Mouse (Mus musculus) retina, adult 2 months (tissue): ENCODE data around the gene Gm13539.
"Not testable (repeated sequence)": the region's sequence is repeated elsewhere in the genome, so short reads cannot be mapped to it uniquely, and the experiment has no call there.

Experiments
- DNase-seq: peaks from one replicate; pipeline ENCODE4 v3.0.0-alpha.2; 2012; ENCODE audit warnings: low read depth, low spot score

Gm13539 gene

DNA sequence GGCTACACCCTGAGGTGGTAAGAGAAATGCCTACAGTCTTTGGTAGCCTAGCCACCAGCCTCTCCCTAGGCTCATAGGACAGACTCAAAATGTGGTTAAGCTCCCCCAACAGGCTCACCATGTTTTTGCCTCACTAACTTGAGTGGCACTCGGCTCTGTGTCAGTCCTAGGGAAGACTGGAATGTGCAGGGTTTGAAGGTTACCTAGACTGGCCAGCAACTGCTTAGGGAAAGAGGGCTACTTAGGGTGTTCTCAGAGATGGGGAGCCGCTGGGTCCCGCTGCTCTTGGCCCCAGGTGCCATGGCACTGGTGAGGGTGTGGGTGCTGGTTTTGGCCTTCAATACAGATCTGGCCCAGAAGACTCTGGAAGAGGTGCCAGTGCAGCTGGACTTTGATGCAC lies at the start of gene Gm13539:
Gene Gm13539 (plus strand): TSS at position 301 of the 400 bp plus-strand sequence.
- DNase-seq, result no peak

DNA sequence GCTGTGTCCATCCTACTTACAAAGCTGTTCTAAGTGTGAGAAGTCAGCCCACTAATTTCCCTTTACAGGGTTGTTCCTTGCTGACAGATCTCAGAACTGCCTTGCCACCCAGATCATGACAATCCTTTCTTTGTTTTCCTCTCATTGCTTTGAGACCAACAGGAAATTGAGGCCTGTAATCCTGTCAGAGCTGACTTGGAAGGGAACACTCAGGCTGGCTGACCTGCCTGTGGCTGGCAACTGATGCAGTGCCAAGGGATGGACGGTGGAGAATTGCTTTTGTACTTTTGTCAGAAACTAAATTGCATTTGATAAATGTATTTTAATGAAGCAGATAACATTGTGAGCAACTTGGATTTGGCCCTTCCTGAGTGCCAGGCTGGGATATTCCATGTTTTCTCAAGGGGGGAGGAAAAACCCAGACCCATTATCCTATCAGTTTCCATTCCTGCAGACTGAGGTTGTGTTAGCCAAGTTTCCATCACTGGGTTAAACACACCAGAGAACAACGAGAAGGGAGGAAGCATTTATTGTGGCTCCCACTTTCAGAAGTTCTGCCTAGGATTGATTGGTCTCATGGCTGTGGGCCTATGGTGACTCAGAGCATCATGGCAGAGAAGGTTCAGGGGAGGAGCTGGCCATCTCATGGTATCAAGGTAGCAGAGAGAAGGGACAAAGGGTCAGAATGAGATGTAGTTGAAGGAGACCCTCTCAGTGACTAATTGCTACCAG lies 48.7 kb upstream of the Gm13539 start:
- no peak for DNase-seq

GRCm38 (mm10) chr2:25736709-25737108 lies 45.3 kb upstream of the Gm13539 start, which contains the start of gene Obp2b:
Obp2b (plus strand) TSS chr2:25737009.
- not testable (repeated sequence) for DNase-seq

- no peak for DNase-seq
Observed at GRCm38 (mm10) chr2:25741671-25742070, 40.4 kb upstream of the Gm13539 start.

GRCm38 (mm10) chr2:25754201-25754600 lies 27.9 kb upstream of the Gm13539 start:
- DNase-seq, result no peak

DNA sequence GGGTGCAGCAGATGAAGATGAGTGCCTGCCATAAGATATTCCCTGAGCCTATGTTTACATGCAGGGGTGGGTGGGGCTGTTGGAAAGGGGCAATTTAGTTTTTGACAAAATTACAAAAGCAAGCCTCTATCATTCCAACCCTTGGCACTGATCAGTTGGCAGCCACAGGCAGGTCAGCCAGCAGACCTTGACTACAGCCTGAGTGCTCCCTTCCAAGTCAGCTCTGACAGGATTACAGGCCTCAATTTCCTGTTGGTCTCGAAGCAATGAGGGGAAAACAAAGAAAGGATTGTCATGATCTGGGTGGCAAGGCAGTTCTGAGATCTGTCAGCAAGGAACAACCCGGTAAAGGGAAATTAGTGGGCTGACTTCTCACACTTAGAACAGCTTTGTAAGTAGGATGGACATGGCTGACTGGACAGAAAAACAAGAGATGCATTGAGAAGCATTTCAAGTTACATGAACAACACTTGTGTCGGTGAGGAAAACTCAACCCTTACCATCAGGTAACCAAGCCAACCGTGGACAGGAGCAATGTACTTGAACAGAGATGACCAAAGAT lies 23.9 kb upstream of the Gm13539 start:
- DNase-seq, result no peak

DNA sequence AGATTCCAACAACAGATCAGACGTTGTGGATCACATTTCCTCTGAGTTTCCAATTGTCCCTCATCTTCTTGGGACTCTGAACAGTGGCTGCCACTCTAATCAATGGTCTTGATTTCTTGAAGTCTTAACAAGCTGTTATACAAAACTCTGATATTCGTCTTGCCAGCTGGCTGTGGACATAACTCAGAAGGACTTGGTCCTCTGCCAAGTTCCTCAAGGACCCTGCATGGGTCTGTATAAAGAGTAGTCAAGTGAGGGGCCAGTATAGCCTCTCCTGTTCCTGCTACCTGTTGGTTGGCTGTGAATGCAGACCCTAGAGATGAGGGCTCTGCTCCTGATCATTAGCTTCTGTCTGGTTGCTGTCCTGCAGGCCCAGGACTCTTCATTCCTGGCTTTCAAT lies 16.8 kb upstream of the Gm13539 start, which contains the start of gene Lcn3:
Gene Lcn3 (plus strand): TSS at position 301 of the 400 bp plus-strand sequence.
- DNase-seq, result no peak

- no peak for DNase-seq
Observed at GRCm38 (mm10) chr2:25767764-25768163, 14.3 kb upstream of the Gm13539 start.

DNA sequence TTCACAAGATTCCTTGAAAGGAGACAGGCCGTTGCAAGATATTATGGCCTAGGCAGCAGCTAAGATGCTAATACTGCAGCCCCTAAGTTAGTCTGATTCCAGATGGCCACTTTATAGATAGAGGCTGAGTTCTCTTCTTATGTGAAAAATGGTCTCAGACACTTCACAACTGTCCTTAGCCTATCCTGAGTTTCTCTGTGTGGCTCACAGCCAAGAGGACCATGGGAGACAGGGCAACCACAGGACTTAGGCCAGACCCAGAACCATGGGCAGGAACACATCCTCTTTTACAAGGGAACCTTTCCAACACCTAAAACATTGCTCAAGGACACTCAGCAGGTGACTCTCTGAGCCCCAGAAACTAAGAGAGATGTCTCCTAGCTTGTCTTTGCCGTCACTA lies 8.6 kb upstream of the Gm13539 start:
- no peak for DNase-seq

DNA sequence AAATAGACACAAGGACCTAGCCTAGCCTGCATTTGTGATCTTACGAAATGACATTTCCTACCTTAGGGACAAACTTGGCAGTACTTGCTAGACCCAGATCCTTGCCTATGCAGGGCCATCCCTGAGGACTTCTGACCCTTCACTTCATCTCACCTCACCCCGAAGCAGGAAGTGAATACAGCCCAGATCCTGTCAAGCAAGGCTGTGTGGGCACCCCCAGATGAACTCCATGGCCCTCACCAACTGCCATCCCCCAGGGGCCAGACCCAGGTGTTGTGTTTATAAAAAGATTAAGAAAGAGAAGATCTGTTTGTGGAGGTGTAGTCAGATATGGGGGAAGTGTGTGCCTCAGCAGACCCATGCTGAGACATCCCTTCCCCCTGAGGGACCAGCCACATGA lies 7.4 kb upstream of the Gm13539 start:
- no peak for DNase-seq

DNA sequence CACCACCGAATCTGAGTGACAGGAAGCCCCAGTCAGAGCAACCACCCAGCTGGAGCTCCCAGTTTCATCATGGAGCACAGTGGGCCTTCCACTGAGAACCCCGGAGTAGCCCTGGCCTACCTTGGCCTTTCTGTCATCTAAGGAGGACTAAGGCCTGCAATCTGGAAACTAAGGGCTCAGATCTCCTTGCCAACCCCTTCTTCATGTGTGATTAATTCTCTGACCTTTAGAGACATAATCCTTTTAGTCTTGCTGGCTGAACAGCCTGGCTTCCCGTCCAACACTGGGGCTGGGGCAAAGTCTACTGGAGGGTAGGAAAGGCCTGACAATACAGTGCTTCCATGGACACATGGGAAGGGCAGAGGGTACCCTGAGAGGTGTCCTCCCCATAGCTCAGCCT lies 6.1 kb upstream of the Gm13539 start:
- no peak for DNase-seq

DNA sequence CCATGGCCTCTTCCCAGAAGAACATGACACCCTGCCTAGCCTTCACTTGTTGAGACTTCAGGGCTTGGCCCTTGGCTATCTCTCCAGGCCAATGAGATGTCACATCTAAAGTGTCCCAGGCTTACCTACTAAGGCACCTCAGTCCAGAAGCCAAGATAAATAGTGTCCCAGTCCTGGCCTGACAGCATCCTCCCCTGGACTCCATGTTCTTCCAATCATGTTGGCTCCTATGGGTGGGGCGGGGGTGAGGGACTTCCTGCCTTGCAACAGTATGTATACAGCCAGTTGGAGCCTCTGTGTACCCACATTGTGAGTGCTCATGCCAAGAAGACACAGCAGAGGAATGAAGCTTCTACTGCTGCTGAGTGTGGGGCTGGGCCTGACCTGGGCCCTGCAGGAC lies 5.3 kb upstream of the Gm13539 start, which contains the start of gene Lcn11:
Gene Lcn11 (plus strand): TSS at position 301 of the 400 bp plus-strand sequence.
- DNase-seq, result no peak

DNA sequence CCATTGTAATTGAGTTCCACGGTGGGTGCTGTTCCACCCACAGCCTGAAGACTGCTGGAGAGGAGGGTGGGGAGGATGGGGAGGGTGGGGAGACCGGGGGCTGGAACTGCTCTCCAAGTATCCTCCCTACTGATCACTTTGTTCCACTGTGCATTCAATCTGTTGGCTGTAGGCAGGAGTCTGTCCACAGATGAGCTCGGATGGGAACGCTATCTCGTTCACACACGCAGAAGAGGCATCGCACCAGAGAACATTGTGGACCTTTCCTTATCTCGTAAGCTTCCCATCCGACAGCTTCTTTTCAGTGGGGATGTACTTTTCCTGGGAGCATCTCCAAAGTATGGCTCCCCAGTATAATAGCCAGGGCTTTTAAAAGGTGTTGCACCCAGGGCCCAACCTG lies 3.0 kb upstream of the Gm13539 start:
- no peak for DNase-seq

DNA sequence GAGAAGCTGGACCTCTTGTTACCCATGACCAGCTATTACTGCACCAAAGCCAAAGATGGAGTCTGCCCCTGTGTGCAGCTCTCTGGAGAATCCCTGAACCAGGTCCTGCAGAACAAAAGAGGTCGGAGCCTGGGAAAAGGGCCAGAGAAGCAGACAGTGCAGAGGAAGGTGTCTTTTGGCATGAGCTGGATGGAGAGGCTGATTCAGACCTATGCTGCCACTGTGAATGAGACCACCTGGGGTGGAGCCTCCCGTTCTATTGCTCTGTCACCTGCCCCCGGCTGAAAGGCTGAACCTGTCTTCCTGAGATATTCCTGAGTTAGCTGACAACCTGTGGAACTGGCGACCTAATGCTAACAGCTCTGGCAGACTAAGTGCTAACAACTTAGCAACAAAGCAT lies 1.1 kb upstream of the Gm13539 start:
- no peak for DNase-seq

DNA sequence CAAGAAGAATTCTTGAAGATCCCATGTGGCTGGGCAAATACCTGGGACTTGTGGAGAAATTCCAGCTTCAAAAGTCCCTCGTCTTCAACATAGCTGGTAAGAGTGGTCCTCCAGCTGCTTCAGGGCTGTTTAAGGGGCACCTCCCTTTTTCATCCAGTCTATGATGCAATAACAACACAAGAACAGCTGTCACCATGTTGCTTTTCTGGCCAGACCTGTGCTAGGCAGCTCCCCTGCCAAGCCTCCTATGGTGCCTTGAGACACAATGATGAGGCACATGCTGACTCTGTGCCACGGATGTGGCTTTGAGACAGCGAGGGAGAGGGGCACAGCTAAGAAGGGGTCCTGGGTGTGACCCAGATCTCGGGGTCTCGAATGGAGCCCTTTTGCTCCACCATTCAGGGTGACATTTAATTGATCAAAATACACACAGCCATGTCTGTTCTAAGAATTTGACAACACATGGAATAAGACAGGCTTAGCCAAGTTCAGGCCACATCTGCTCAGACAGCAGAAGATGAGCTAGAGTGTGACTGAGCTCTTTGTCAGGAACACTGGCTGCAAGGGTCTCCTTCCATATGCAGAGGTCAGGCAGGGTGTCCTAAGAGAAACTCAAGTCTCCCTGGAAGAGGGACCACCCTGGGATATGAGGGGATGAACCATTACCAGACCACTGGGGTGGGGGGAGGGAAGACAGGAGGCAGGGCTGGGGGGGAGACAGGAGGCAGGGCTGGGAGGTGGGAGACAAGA lies 3.7 kb downstream of the Gm13539 start:
- DNase-seq, result no peak

DNA sequence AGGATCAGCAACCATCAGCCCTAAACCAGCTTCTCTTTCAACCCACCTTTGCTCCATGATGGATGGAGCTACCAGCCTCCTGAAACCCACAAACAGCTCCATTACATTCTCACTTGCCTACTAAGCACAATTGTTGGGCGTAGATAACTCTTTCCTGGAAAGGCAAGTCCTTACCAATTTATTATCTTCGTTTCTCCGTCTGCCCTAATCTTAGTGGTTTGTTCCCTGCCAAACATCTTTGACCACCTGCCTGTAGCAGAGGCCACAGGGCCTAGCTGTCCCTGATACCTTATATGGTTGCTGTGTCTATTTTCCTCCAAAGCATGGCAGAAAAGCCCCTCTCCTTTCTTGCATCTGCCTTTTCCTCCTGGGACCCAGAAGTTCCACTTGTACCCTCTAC lies 7.0 kb downstream of the Gm13539 start:
- no peak for DNase-seq

GRCm38 (mm10) chr2:25797635-25798034 lies 15.6 kb downstream of the Gm13539 start:
- no peak for DNase-seq

- no peak for DNase-seq
Observed at GRCm38 (mm10) chr2:25798065-25798464, 16.0 kb downstream of the Gm13539 start.

GRCm38 (mm10) chr2:25811711-25812110 lies 29.7 kb downstream of the Gm13539 start:
- no peak for DNase-seq

GRCm38 (mm10) chr2:25813364-25813763 lies 31.3 kb downstream of the Gm13539 start:
- no peak for DNase-seq

DNA sequence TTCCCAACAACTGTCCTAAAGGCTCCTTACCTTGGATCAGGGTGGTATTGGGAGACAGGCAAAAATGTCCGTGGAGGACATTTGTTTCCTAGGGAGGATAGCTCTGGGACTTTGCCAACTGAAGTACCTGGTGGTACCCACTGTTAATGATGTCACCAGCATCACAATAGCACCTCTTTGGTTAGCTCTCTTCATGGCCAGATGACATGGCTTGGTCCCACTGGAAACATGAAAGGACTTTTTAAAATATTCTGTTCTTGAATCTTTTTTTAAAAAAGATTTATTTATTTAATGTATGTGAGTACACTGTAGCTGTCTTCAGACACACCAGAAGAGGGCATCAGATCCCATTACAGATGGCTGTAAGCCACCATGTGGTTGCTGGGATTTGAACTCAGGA lies 33.7 kb downstream of the Gm13539 start, which contains the start of gene Glt6d1:
Gene Glt6d1 (minus strand): TSS at position 101 of the 400 bp plus-strand sequence.
- DNase-seq, result not testable (repeated sequence)

DNA sequence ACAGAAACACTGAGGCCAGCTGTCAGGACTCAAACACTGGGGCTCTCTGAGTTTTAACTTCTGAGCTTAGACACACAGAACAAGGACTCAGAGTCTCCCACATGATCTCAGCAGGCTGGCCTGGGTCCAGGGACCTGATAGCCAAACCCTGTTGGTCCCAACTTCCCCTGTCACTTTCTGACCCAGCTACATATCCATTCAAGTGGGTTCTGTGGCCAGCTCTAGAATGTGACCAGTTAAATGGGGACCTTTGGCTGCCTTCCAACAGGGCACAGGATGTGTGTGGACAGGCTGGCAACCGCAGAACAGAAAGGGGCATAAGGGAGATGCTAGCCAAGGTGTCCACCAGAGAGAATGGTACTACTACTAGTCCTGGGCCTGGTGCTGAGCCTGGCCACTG lies 40.7 kb downstream of the Gm13539 start, which contains the start of gene Lcn9:
Gene Lcn9 (plus strand): TSS at position 348 of the 400 bp plus-strand sequence.
- DNase-seq, result no peak
